Mouse (Mus musculus): ENCODE data around the gene Farsb. TPM values are rescaled to one million over a fixed set of nuclear protein-coding genes. Genes with fewer than 3 reads are reported as not detected.

The Farsb gene
- polyA plus RNA-seq, 1 experiment, result 23.1 TPM

DNA sequence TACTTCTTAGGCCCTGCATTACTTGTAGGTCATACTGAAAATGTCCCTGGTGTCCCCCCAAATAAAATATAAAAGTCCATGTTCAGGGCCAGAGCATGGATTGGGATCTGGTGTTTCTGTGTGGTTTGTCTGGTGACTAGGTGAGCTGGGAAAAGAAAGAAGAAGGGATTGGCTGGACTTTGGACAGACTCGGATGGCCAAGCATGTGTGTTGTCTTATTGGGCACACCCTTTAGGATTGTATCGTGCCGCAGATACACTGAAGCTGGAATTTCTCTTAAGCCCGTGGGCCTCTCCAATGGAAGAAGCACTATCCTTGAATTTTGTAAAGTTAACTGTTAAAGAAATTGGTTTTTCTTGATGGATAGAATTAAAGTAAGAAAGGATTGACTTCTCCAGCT is 87.3 kb downstream of the Farsb start:
- H3K4me1 ChIP-seq (ENCODE audit: control insufficient read depth, insufficient read depth, low read length), result no peaks in the 10 kb centered on the region
- DNase-seq, result no peak
- WGBS, result 81% methylated on average over 4 of the region's 4 CpGs
- H3K27ac ChIP-seq (ENCODE audit: insufficient read depth, low read depth, low read length), result no peak overlapping the region
- H3K27me3 ChIP-seq (replicated peaks; ENCODE audit: control insufficient read depth, insufficient read depth, low read length), result no peaks in the 10 kb centered on the region
- no peaks in the 10 kb centered on the region for H3K36me3 ChIP-seq (ENCODE audit: control insufficient read depth, insufficient read depth, low read length)
- no peak for TF ChIP-seq POLR2A (IDR thresholded peaks at IDR 0.05; ENCODE audit: low read depth, low read length)
- no peak for TF ChIP-seq CTCF (conservative IDR thresholded peaks at IDR 0.05; ENCODE audit: insufficient read depth, insufficient read length, low read depth, low read length)
- H3K4me3 ChIP-seq (ENCODE audit: insufficient read depth, low read depth, low read length), result no peak overlapping the region

DNA sequence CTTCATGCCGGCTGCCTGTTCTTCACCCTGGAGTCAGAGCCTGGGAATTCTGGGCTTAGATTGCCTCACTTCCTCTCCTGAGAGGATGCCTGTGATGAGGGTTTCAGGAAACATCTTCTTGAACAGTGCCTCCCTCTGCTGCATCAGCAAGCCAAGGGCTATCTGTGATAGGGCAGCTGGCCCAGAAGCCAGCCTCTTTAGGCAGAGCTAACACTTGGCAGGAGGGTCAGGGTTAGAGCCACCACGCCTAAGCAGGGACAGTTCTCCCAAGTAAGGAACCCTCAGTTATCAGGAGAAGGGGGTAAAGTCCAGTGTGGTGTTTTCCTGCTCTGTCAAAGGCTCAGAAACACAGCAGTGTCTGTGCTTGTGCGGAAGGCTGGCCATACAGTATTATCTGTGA is 88.9 kb downstream of the Farsb start:
- no peaks in the 10 kb centered on the region for H3K36me3 ChIP-seq (ENCODE audit: control insufficient read depth, insufficient read depth, low read length)
- H3K4me3 ChIP-seq (ENCODE audit: insufficient read depth, low read depth, low read length), result no peak overlapping the region
- H3K4me1 ChIP-seq (ENCODE audit: control insufficient read depth, insufficient read depth, low read length), result no peaks in the 10 kb centered on the region
- no peak for DNase-seq
- no peak for TF ChIP-seq CTCF (conservative IDR thresholded peaks at IDR 0.05; ENCODE audit: insufficient read depth, insufficient read length, low read depth, low read length)
- TF ChIP-seq POLR2A (IDR thresholded peaks at IDR 0.05; ENCODE audit: low read depth, low read length), result no peak
- no peak overlapping the region for H3K27ac ChIP-seq (ENCODE audit: insufficient read depth, low read depth, low read length)
- H3K27me3 ChIP-seq (replicated peaks; ENCODE audit: control insufficient read depth, insufficient read depth, low read length), result no peaks in the 10 kb centered on the region
- WGBS, result 74% methylated on average over 3 of the region's 3 CpGs

DNA sequence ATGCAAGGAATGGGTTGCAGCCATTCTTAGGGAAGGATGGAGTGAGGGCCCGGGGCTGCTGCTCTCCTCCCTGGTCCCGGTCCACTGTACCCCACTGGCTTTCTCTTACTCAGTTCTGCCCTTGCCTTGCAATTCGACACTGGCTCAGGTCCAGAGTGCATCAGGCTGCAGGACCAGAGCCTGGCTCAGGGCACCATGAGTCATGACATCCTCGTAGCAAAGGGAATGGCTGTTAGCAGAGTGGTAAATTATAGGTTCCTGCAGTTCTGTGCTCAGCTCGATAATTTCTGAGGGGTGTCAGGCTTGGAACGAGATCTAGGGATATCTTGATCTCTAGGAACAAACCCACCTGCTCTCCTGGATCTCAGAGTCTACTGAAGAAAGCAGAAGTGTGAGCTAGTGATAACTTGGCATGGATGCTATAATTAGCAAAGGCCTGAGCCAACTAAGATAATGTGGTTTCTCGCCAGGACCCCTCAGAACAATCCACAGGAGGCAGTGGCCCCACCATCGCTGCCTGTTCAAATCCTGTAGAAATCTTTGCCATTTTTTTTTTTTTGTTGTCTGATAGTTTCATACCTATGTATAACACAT is 92.3 kb downstream of the Farsb start:
- no peak overlapping the region for H3K27ac ChIP-seq (ENCODE audit: insufficient read depth, low read depth, low read length)
- WGBS, result 35% methylated on average over 8 of the region's 8 CpGs
- H3K4me1 ChIP-seq (ENCODE audit: control insufficient read depth, insufficient read depth, low read length), result no peaks in the 10 kb centered on the region
- H3K27me3 ChIP-seq (replicated peaks; ENCODE audit: control insufficient read depth, insufficient read depth, low read length), result no peaks in the 10 kb centered on the region
- DNase-seq, result no peak
- TF ChIP-seq POLR2A (IDR thresholded peaks at IDR 0.05; ENCODE audit: low read depth, low read length) (no peak), CTCF (conservative IDR thresholded peaks at IDR 0.05; ENCODE audit: insufficient read depth, insufficient read length, low read depth, low read length) (no peak)
- H3K4me3 ChIP-seq (ENCODE audit: insufficient read depth, low read depth, low read length), result no peak overlapping the region
- no peaks in the 10 kb centered on the region for H3K36me3 ChIP-seq (ENCODE audit: control insufficient read depth, insufficient read depth, low read length)

DNA sequence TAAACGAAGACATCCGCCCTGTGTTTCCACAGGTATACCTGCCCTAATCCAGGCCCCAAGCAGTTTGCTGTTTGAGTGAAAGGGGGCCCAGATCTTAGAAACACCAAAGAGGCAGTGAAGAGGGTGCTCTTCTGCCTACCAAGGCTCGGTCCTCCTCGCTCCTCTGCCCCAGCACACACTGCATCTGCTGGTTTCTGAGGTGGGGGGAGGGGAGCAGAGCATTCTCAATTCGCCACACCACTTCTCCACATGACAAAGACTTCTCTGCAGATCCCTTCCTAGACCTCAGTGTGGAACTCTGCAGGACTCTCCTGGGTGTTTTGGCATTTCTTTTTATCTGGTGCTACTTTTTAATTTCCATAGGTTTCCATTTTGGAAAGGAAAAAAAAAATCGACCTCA is 93.0 kb downstream of the Farsb start:
- H3K27ac ChIP-seq (ENCODE audit: insufficient read depth, low read depth, low read length), result no peak overlapping the region
- no peaks in the 10 kb centered on the region for H3K27me3 ChIP-seq (replicated peaks; ENCODE audit: control insufficient read depth, insufficient read depth, low read length)
- no peaks in the 10 kb centered on the region for H3K36me3 ChIP-seq (ENCODE audit: control insufficient read depth, insufficient read depth, low read length)
- TF ChIP-seq POLR2A (IDR thresholded peaks at IDR 0.05; ENCODE audit: low read depth, low read length), result no peak
- no peak for TF ChIP-seq CTCF (conservative IDR thresholded peaks at IDR 0.05; ENCODE audit: insufficient read depth, insufficient read length, low read depth, low read length)
- DNase-seq, result no peak
- no peak overlapping the region for H3K4me3 ChIP-seq (ENCODE audit: insufficient read depth, low read depth, low read length)
- WGBS, result 58% methylated on average over 6 of the region's 6 CpGs
- H3K4me1 ChIP-seq (ENCODE audit: control insufficient read depth, insufficient read depth, low read length), result no peaks in the 10 kb centered on the region

DNA sequence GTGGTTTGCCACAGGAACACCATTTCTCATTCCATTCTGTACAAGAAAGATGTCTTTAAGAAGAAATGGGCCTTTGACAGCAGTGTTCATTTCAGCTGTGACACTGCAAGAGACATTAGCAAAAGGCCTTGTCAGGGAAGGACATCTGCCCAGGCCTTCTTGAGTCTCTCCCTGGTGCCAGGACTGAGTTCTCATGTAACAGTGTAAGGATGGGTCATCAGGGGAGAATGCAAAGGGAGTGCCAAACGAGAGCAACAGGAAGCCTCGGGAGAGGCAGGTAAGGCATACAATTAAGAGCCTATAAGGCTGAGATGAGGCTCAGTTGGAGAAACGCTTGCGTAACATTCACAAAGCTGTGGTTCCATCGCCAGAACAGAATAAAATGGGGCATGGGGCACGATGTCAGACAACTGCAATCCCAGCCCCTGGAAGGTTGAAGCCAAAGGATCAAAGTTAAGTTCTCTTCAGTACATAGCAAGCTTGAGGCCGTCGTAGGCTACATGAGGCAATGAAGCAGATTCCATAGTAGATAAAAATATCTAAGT is 93.4 kb downstream of the Farsb start:
- 74% methylated on average over 8 of the region's 8 CpGs for WGBS
- H3K4me3 ChIP-seq (ENCODE audit: insufficient read depth, low read depth, low read length), result no peak overlapping the region
- no peak for TF ChIP-seq CTCF (conservative IDR thresholded peaks at IDR 0.05; ENCODE audit: insufficient read depth, insufficient read length, low read depth, low read length)
- no peak for TF ChIP-seq POLR2A (IDR thresholded peaks at IDR 0.05; ENCODE audit: low read depth, low read length)
- DNase-seq, result no peak
- no peaks in the 10 kb centered on the region for H3K36me3 ChIP-seq (ENCODE audit: control insufficient read depth, insufficient read depth, low read length)
- no peak overlapping the region for H3K27ac ChIP-seq (ENCODE audit: insufficient read depth, low read depth, low read length)
- H3K27me3 ChIP-seq (replicated peaks; ENCODE audit: control insufficient read depth, insufficient read depth, low read length), result no peaks in the 10 kb centered on the region
- no peaks in the 10 kb centered on the region for H3K4me1 ChIP-seq (ENCODE audit: control insufficient read depth, insufficient read depth, low read length)

DNA sequence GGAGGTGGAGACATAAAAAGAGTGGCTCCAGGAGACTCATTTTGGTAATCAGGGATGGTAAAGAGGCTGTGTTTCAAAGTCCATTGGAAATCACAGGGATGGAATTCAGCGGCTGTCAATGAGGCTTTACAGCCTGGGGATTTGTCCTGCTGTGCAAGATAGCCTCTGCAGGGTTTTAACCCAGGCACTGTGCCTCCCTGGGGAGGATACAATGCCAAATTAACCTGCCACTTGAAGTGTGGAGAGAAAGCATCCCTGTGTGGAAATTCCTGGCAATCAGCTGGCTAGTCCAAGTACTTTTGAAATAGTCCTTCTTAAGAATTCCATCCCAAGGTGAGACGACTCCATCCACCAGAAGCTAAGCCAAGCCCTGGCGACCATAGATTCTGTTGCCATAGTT is 99.8 kb downstream of the Farsb start:
- DNase-seq, result no peak
- Histone ChIP-seq H3K27ac (ENCODE audit: insufficient read depth, low read depth, low read length) (no peak overlapping the region), H3K4me1 (ENCODE audit: control insufficient read depth, insufficient read depth, low read length) (no peaks in the 10 kb centered on the region; the same call in 1 of the 2 replicates), H3K4me3 (ENCODE audit: insufficient read depth, low read depth, low read length) (no peak overlapping the region), H3K27me3 (replicated peaks; ENCODE audit: control insufficient read depth, insufficient read depth, low read length) (no peaks in the 10 kb centered on the region), H3K36me3 (ENCODE audit: control insufficient read depth, insufficient read depth, low read length) (no peaks in the 10 kb centered on the region)
- TF ChIP-seq CTCF (conservative IDR thresholded peaks at IDR 0.05; ENCODE audit: insufficient read depth, insufficient read length, low read depth, low read length) (no peak), POLR2A (IDR thresholded peaks at IDR 0.05; ENCODE audit: low read depth, low read length) (no peak)
- 39% methylated on average over 3 of the region's 3 CpGs for WGBS

DNA sequence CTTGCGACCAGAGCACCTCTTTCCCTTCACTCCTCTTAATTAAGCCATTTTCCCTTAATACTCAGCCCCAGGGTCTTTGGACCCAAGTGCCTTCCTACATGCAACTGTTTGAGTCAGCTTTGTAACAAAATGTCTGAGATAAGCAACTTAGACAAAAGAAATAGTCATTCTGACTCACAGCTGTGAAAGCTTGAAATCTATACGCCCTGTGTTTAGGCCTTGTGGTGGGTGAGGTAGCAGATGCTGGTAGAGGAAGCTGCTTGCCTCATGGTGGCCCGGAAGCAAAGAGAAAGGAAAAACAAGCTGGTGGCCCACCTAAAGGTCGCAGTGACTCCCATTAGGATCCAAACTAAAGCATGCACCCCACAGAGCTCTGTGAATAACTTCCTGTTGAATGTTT is 100.8 kb downstream of the Farsb start:
- no peak for TF ChIP-seq CTCF (conservative IDR thresholded peaks at IDR 0.05; ENCODE audit: insufficient read depth, insufficient read length, low read depth, low read length)
- 70% methylated on average over 4 of the region's 4 CpGs for WGBS
- Histone ChIP-seq H3K4me1 (ENCODE audit: control insufficient read depth, insufficient read depth, low read length) (no peaks in the 10 kb centered on the region; the same call in 1 of the 2 replicates), H3K27me3 (replicated peaks; ENCODE audit: control insufficient read depth, insufficient read depth, low read length) (no peaks in the 10 kb centered on the region), H3K36me3 (ENCODE audit: control insufficient read depth, insufficient read depth, low read length) (no peaks in the 10 kb centered on the region), H3K4me3 (ENCODE audit: insufficient read depth, low read depth, low read length) (no peak overlapping the region), H3K27ac (ENCODE audit: insufficient read depth, low read depth, low read length) (no peak overlapping the region)
- no peak for DNase-seq

Measured in kidney, adult 2 months (tissue).